Mouse (Mus musculus) splenic B cell, adult 2 months (primary cell): ENCODE data around the gene Mrps34.
"Not testable (repeated sequence)": the region's sequence is repeated elsewhere in the genome, so short reads cannot be mapped to it uniquely, and the experiment has no call there.

Experiments
- DNase-seq: peaks from one replicate; pipeline ENCODE4 v3.0.0-alpha.2; 2011; ENCODE audit warnings: low read depth, low spot score
- H3K27me3 ChIP-seq: 2 replicates; pipeline ENCODE4 v1.6.1; 2012; ENCODE audit warnings: mild to moderate bottlenecking, low read length, moderate library complexity, mixed read lengths; ENCODE audit not compliant: control insufficient read depth, poor library complexity, insufficient read depth, severe bottlenecking
- H3K36me3 ChIP-seq: 2 replicates; pipeline ENCODE4 v1.6.1; 2012; ENCODE audit warnings: mild to moderate bottlenecking, low read length, moderate library complexity, mixed read lengths; ENCODE audit not compliant: control insufficient read depth, poor library complexity, insufficient read depth, severe bottlenecking

The Mrps34 gene

GRCm38 (mm10) chr17:24902124-24902523 lies 7.2 kb downstream of the Mrps34 start:
- Histone ChIP-seq H3K36me3 (peaks cover 6% of the 10 kb centered on the region), H3K27me3 (no peaks in the 10 kb centered on the region)
- DNase-seq = no peak

GRCm38 (mm10) chr17:24902671-24903474 lies 8.0 kb downstream of the Mrps34 start:
- H3K36me3 ChIP-seq = peaks cover 6% of the 10 kb centered on the region
- peak; percentile 30 for DNase-seq
- H3K27me3 ChIP-seq = no peaks in the 10 kb centered on the region

GRCm38 (mm10) chr17:24903767-24904166 lies 8.9 kb downstream of the Mrps34 start:
- H3K36me3 ChIP-seq = peaks cover 6% of the 10 kb centered on the region
- DNase-seq = no peak
- no peaks in the 10 kb centered on the region for H3K27me3 ChIP-seq

- H3K27me3 ChIP-seq = no peaks in the 10 kb centered on the region
- no peak for DNase-seq
- H3K36me3 ChIP-seq = peaks cover 15% of the 10 kb centered on the region
Measured at GRCm38 (mm10) chr17:24907591-24907990, 12.7 kb downstream of the Mrps34 start.

- Histone ChIP-seq H3K27me3 (no peaks in the 10 kb centered on the region), H3K36me3 (peaks cover 14% of the 10 kb centered on the region)
- no peak for DNase-seq
Measured at GRCm38 (mm10) chr17:24913984-24914383, 19.1 kb downstream of the Mrps34 start.

- Histone ChIP-seq H3K36me3 (peaks cover 7% of the 10 kb centered on the region; the same call in 1 of the 2 replicates), H3K27me3 (no peaks in the 10 kb centered on the region)
- DNase-seq = no peak
Measured at GRCm38 (mm10) chr17:24923246-24923645, 28.3 kb downstream of the Mrps34 start.

- Histone ChIP-seq H3K27me3 (no peaks in the 10 kb centered on the region), H3K36me3 (peaks cover 3% of the 10 kb centered on the region)
- DNase-seq = no peak
Measured at GRCm38 (mm10) chr17:24929506-24929905, 34.6 kb downstream of the Mrps34 start.

- Histone ChIP-seq H3K36me3 (peaks cover 2% of the 10 kb centered on the region), H3K27me3 (no peaks in the 10 kb centered on the region)
- no peak for DNase-seq
Measured at GRCm38 (mm10) chr17:24932431-24932830, 37.5 kb downstream of the Mrps34 start.

- Histone ChIP-seq H3K36me3 (no peaks in the 10 kb centered on the region; the same call in 1 of the 2 replicates), H3K27me3 (no peaks in the 10 kb centered on the region)
- no peak for DNase-seq
Measured at GRCm38 (mm10) chr17:24933163-24933562, 38.2 kb downstream of the Mrps34 start.

- no peak for DNase-seq
- H3K27me3 ChIP-seq = no peaks in the 10 kb centered on the region
- H3K36me3 ChIP-seq = no peaks in the 10 kb centered on the region; the same call in 1 of the 2 replicates
Measured at GRCm38 (mm10) chr17:24934926-24935325, 40.0 kb downstream of the Mrps34 start.

GRCm38 (mm10) chr17:24935666-24936065 lies 40.8 kb downstream of the Mrps34 start:
- no peak for DNase-seq
- no peaks in the 10 kb centered on the region for H3K27me3 ChIP-seq

GRCm38 (mm10) chr17:24936259-24937237 lies 41.6 kb downstream of the Mrps34 start, which contains the start of gene Mapk8ip3:
Gene Mapk8ip3, minus strand, starts transcription at chr17:24936977.
- no peaks in the 10 kb centered on the region for H3K27me3 ChIP-seq
- no peaks in the 10 kb centered on the region; the same call in 1 of the 2 replicates for H3K36me3 ChIP-seq
- peak; percentile 94 for DNase-seq

More at GRCm38 (mm10) chr17:24935666-24936065, 40.8 kb downstream of the Mrps34 start:
- no peaks in the 10 kb centered on the region; the same call in 1 of the 2 replicates for H3K36me3 ChIP-seq

GRCm38 (mm10) chr17:24937266-24937665 lies 42.4 kb downstream of the Mrps34 start:
- Histone ChIP-seq H3K27me3 (no peaks in the 10 kb centered on the region), H3K36me3 (no peaks in the 10 kb centered on the region)
- DNase-seq = peak; percentile 15

- H3K36me3 ChIP-seq = not testable (repeated sequence)
- DNase-seq = peak; percentile 51
Measured at GRCm38 (mm10) chr17:24942453-24942852, 47.5 kb downstream of the Mrps34 start.

More at GRCm38 (mm10) chr17:24942453-24942852, 47.5 kb downstream of the Mrps34 start:
- not testable (repeated sequence) for H3K27me3 ChIP-seq
